Mouse (Mus musculus): ENCODE measurements around the gene Ncam2.

Ncam2 gene

DNA sequence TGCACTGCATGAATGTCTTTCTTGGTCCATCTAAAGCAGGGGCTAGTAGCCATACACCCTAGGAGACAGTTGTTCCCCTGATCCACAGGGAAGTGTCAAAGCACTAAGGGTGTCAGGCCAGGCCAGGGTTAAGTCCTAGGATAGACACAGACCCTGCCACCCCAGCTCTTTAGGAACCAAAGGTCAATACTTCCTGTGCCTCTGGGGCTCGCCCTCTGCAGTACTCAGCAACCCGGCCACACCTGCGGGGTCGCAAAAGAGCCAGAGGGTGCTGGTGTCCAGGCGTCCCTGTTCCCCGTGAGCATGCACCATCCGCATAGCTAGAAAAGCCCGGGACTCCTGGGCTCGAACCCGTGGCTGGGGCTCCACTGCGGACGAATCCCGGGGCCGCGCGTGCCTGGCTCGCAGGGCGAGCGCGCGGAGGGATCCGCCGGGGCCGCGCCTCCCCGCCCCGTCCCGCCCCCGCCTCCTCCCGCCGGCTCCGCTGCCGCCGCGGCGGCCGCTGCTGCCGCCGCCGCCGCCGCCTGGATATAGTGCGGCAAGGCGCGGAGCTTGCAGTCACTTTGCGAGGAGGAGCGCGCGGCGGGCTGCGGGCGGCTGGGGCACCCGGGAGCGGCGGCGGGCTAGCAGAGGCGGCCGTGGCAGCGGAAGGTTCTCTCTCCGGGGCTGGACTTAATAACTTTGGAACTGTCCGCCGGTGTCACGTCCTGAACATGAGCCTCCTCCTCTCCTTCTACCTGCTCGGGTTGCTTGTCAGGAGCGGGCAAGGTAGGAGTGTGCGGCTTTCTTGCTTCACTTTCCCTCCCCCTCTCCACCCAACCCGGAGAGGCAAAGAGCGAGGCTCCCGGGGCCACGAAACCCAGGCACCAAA lies at the start of gene Ncam2:
Gene Ncam2, plus strand, starts transcription at position 497 of the 871 bp plus-strand sequence.
- DNase-seq (ENCODE audit: low spot score) = peak; percentile 78

- DNase-seq (ENCODE audit: low spot score) = no peak
Measured at GRCm38 (mm10) chr16:81170828-81171227, 29.7 kb upstream of the Ncam2 start.

DNA sequence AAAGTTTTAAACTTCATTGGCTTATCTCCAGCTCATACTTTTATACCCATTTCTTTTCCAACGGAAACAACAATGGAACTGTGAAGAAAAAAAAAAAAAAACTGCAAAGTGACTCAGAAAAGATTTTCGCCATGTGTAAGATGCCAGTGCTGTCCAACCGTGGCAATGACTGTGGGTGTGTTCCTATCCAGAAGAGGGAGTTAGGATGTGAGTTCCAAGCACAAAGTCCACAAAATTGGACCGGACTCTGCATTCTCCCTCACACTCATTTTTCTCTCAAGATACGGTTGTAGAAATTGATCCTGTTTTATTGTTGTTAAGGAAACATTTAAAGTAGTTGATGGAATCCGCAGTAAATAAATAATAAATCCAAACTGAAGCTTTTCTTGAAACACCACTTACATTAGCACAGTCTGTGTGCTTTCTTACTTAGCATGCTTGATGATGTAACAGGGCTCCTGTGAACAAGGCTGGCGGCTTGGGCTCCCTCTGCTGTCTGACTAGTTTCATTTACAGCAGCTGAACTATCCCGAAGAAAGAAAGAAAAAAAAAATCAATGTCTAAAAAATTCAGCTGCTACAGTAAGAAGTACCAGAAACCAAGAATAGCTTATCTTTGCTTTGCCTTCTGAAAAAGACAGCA lies 25.1 kb upstream of the Ncam2 start:
- peak; percentile 76 for DNase-seq (ENCODE audit: low spot score)

DNA sequence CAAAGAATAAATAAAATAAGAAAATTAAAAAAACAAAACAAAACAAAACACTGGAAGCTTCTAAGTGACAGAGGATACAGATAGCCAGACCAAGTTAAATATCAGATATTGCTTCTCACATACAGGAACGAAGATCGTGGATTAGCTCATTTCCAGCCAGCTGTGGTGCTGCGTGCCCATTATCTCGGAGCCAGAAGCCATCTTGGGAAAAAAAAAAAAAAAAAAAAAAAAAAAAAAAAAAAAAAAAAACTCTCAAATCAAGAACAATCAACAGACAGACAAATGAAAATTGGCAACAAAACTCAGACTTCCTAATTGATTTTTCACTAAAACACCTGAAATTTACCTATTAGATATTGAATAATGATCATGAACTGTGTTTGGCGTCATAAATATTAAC lies 20.7 kb upstream of the Ncam2 start:
- DNase-seq (ENCODE audit: low spot score) = no peak

DNA sequence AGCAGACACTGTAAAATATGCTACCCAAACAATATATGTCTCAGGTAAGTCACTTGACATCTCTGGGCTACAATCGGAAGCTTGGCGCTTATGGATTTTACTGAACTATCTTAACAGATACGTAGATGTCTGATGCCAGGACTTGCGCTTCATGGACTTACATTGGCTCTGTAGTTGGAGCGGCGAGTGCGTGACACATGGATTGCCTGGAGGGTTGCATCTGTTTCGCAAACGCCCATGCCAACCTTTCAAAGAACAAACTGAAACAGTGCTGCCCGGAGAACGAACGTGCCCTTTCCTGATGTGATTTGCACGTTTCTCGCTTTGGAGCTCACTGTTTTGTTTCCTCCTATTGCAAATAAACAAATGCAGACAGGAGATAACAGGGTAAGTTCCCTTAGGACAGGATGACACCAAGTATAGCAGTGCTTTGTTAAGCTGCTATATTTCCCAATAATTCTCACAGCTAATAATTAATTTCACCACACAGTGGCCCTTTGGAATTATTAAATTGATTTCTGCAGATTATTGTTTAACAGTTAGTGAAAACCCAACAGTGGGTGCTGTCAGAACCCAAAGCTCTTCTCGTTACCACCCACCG lies 12.8 kb upstream of the Ncam2 start:
- DNase-seq (ENCODE audit: low spot score) = no peak

GRCm38 (mm10) chr16:81191621-81192020 lies 8.9 kb upstream of the Ncam2 start:
- DNase-seq (ENCODE audit: low spot score) = no peak

GRCm38 (mm10) chr16:81192607-81193006 lies 7.9 kb upstream of the Ncam2 start:
- no peak for DNase-seq (ENCODE audit: low spot score)

- DNase-seq (ENCODE audit: low spot score) = no peak
Measured at GRCm38 (mm10) chr16:81199467-81199866, 1.0 kb upstream of the Ncam2 start.

DNA sequence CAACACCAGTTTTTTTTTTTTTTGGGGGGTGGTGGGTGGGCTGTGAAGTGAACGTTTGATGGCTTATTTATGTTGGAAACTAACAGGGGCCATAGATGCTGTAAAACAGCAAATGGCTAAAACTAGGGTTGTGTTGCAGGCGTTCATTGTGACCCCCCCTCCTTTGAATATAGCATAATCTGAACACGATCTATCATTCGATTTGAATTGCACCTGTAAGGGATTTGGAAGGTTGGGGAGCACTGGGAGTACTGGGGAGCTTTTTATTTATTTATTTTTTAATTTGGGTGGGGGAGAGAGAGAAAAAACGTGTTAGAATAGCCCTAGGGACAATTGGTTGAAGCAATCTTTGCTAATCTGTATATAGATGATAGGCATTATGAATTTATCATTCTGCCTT lies 974 bp downstream of the Ncam2 start:
- peak; percentile 23 for DNase-seq (ENCODE audit: low spot score)

- DNase-seq (ENCODE audit: low spot score) = peak; percentile 79
Measured at GRCm38 (mm10) chr16:81201992-81202391, 1.5 kb downstream of the Ncam2 start.

DNA sequence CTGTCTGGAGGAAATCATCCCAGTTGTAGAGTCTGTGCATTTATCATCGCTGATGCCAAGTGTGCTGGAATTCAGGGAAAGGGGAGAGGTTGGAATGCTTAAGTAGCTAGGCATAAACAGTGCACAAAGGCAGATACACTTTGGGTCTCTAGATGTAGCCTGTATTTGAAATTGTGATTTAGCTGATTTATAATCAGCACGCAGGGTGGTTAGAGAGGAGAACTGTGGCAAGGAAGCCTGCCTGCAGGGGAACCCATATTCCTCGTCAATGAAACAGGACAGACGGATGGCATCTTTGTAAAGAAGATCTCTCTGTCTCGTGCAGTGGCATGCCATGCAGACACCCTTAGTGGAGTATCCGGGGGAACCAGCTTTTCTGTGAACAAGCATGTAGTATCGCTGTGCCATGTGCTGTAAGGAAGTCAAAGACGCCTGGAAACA lies 2.2 kb downstream of the Ncam2 start:
- no peak for DNase-seq (ENCODE audit: low spot score)

DNA sequence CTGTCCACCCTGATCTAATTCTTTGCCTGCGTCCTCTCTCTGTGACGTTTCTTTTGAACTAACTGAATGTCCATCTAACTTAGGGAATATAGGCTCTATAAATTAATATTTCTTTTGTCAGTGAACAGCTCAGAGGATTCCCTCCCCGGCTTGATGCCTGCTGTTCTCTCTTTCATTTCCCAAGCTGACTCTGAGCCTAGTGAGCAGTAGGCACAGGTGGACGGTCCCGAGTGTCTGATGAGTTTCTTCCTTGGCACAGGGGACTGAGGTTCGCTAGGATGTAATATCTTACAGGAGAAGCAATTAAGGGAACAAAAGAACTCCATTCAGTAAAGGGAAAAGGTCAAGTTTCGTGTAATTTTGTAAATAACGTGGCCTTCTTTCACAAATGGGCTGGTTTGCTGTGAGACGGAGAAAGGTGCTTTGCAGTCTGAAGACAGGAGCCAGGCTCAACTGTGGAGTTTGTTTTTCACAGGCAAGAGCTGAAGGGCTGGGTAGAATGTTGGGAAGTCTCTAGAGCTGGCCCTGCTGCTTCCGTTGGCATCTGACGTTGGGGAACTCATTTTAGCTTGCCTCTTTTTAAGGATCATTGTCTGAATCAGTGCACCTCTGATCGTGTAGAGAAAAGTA lies 4.0 kb downstream of the Ncam2 start:
- no peak for DNase-seq (ENCODE audit: low spot score)

- DNase-seq (ENCODE audit: low spot score) = no peak
Measured at GRCm38 (mm10) chr16:81221176-81221575, 20.7 kb downstream of the Ncam2 start.

- DNase-seq (ENCODE audit: low spot score) = no peak
Measured at GRCm38 (mm10) chr16:81223841-81224240, 23.3 kb downstream of the Ncam2 start.

GRCm38 (mm10) chr16:81224253-81224652 lies 23.8 kb downstream of the Ncam2 start:
- no peak for DNase-seq (ENCODE audit: low spot score)

GRCm38 (mm10) chr16:81254875-81255274 lies 54.4 kb downstream of the Ncam2 start:
- no peak for DNase-seq (ENCODE audit: low spot score)

DNA sequence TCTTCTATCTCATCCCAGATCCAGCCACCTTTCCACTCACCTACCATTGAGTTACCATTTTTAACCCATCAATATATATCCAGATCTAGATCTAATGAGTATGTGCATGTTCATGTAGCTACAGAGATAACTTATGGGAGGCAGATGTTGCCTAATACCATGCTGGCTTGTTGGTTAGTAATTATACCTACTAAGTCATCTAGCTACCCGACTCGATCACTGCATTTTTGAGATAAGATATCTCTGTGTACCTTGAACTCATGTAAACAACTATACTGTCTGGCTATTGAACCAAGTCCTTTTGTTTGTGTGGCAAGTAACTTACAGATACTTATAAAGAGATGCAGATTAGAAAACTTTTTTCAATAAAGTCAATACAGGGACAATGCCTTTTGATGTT lies 59.9 kb downstream of the Ncam2 start:
- no peak for DNase-seq (ENCODE audit: low spot score)

DNA sequence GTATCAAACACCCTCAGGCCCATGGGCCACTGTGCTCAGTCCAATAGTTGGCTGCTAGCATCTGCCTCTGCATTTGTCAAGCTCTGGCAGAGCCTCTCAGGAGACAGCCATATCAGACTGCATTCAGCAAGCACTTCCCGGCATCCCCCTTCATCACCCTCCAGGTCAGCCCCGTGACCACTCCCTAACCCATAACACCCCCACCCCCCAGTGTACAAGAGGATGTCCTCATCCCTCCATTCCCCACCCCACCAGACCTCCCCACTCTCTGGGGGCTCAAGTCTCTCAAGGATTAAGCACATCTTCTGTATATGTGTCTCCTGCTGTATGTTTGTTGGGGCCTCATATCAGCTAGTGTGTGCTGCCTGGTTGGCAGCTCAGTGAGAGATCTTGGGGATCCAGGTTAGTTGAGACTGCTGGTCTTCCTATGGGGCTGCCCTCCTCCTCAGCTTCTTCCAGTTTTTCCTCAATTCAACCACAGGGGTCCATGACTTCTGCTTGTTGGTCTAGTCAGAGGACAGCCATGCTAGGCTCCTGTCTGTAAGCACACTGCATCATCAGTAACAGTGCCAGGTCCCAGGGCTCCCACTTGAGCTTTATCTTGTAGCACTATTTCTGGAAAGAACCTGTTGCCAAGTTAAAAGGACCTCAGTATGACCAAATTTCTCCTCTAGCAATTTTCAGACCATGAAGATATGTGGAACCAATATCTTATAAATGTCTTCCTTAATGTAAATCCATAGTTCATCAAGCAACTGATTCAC lies 73.3 kb downstream of the Ncam2 start:
- DNase-seq (ENCODE audit: low spot score) = no peak

GRCm38 (mm10) chr16:81284241-81284640 lies 83.7 kb downstream of the Ncam2 start:
- DNase-seq (ENCODE audit: low spot score) = peak; percentile 58

DNA sequence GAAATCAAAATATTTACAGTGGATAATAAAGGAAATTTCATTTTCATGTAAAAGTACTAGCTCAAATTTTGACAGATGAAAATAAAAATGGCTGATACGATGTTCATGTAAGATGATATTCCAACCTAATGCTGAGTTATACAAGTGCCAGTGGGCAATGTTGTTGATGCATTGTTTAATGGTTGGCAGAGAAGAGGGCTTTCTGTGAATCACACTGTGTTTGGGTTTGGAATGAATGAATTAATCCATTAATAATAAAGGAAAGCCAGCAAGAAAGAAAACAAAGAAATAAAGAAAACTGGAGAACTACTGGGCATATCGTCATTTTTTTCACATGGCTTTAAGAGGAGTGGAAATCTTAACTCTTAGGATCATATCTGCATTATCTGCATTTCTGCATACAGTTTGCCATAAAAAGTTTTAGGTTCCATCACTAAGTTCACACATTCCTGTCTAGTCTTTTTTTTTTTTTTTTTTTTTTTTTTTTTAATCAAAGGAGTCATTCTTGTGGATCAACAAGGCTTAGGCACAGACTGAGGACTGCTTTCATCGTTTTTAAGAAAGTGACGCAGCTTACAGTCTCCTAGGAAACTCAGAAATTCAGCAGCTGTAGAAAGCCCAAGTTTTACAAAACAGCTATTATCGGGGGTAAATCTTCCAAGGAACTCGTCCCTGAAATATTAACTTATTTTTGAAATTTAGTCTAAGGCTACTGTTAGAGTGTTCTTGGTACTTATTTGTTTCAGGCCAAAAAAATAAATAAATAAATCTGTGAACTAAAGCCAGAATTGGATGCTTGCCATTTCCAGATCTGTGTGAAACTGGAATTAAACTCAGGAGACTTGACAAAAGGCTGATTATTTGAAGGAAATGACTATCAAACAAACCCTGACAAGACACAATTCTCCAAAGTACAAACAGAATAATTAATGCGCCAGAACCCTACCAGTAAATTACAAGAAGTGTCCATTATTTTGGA lies 84.7 kb downstream of the Ncam2 start:
- no peak for DNase-seq (ENCODE audit: low spot score)

DNA sequence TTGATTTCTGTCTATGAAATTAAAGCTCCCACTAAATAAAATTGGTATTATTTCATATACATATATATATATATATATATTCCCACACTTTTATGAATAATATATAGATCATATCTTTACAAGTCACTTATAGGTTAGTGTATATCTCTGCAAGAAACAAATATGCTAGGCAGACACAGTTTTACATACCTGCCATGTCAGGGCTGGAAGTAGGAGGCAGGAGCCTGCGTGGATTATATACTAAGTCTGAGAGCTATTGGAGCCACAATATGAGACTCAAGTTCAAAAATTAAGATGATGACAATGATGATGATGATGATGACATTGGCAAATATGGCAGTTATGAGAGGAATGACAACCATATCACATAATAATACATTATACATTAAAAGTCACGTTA lies 85.4 kb downstream of the Ncam2 start:
- no peak for DNase-seq (ENCODE audit: low spot score)

Data from retina, embryonic 14.5 days (tissue).